Mouse (Mus musculus) liver, embryonic 13.5 days (tissue): ENCODE measurements around the gene Gpx8. TPM values are rescaled to one million over a fixed set of nuclear protein-coding genes. Genes with fewer than 3 reads are reported as not detected.

ENCODE experiments used
- ATAC-seq: fragments of 200-750 bp; cut with Nextera tagmentation; 2 replicates; pipeline ENCODE4 v1.8.0; 2017; ENCODE audit warnings: low read depth, mild to moderate bottlenecking, moderate number of reproducible peaks, moderate library complexity
- DNase-seq: peaks from one replicate; pipeline ENCODE4 v3.0.0; 2022
- H3K27ac ChIP-seq: fragments of 300-500 bp; sonication (generic); 2 replicates; pipeline ENCODE4 v1.5.1; 2015; ENCODE audit warnings: moderate library complexity, mild to moderate bottlenecking, inconsistent platforms
- H3K27me3 ChIP-seq: fragments of 300-500 bp; sonication (generic); 2 replicates; pipeline ENCODE4 v1.6.1; 2015; ENCODE audit warnings: mild to moderate bottlenecking, inconsistent platforms
- H3K36me3 ChIP-seq: fragments of 300-500 bp; sonication (generic); 2 replicates; pipeline ENCODE4 v1.6.1; 2015; ENCODE audit warnings: mild to moderate bottlenecking, inconsistent platforms
- H3K4me1 ChIP-seq: fragments of 300-500 bp; sonication (generic); replicated peaks from 2 replicates; pipeline ENCODE4 v1.6.1; 2015; ENCODE audit warnings: inconsistent platforms
- H3K4me2 ChIP-seq: fragments of 300-500 bp; sonication (generic); 2 replicates; pipeline ENCODE4 v1.6.1; 2015; ENCODE audit warnings: inconsistent platforms, mild to moderate bottlenecking, moderate library complexity
- H3K4me3 ChIP-seq: fragments of 300-500 bp; sonication (generic); replicated peaks from 2 replicates; pipeline ENCODE4 v1.5.1; 2015; ENCODE audit warnings: mild to moderate bottlenecking, inconsistent platforms
- H3K9ac ChIP-seq: fragments of 300-500 bp; sonication (generic); 2 replicates; pipeline ENCODE4 v1.6.1; 2015; ENCODE audit warnings: mild to moderate bottlenecking, inconsistent platforms
- H3K9me3 ChIP-seq: fragments of 300-500 bp; sonication (generic); replicated peaks from 2 replicates; pipeline ENCODE4 v1.6.1; 2016; ENCODE audit warnings: inconsistent platforms
- WGBS: fragments of 180-500 bp; shearing (Covaris S2); methylation state at CpG from one replicate; pipeline ENCODE4 v1.1.7; 2015; ENCODE audit not compliant: insufficient replicate concordance; 5-methylcytosine and 5-hydroxymethylcytosine counted together
- polyA plus RNA-seq: library from polyadenylated mRNA; unstranded; fragments of >200 nt; fragmentation: Nextera tagmentation; extraction: Ambion mirVana; gene quantifications from 2 replicates; pipeline ENCODE4 v1.2.1, GENCODE M21; 2015

Gpx8 gene
- polyA plus RNA-seq: 10.0 and 12.2 TPM in 2 replicates

GRCm38 (mm10) chr13:113046211-113046883, at the start of gene Gpx8:
TSS of gene Gpx8 (minus strand) at chr13:113046410.
- H3K4me3 ChIP-seq: peak within 1 kb of the TSS; percentile 16
- DNase-seq (no peak), ATAC-seq (no peak)
- WGBS: 6% methylated on average over 21 of the region's 21 CpGs
- H3K27ac ChIP-seq: no peak within 1 kb of the TSS
- H3K4me1 ChIP-seq: no peaks in the 10 kb centered on the region
- no peaks in the 10 kb centered on the region for H3K36me3 ChIP-seq
- no peaks in the 10 kb centered on the region for H3K9me3 ChIP-seq
- H3K9ac ChIP-seq: 0 out of 2 replicates have a peak within 1 kb of the TSS, but pooled peaks have one; percentile 23
- peak within 1 kb of the TSS; percentile 46 for H3K4me2 ChIP-seq
- H3K27me3 ChIP-seq: peaks cover 14% of the 10 kb centered on the region

- H3K36me3 ChIP-seq: no peaks in the 10 kb centered on the region
- no peaks in the 10 kb centered on the region for H3K9me3 ChIP-seq
- H3K9ac ChIP-seq: no peak overlapping the region
- no peak overlapping the region for H3K4me3 ChIP-seq
- no peak overlapping the region for H3K27ac ChIP-seq
- H3K4me2 ChIP-seq: no peak overlapping the region
- H3K27me3 ChIP-seq: no peaks in the 10 kb centered on the region
- DNase-seq (no peak), ATAC-seq (no peak)
- WGBS: 50% methylated on average over 1 of the region's 1 CpGs
- H3K4me1 ChIP-seq: no peaks in the 10 kb centered on the region
Measured at GRCm38 (mm10) chr13:113094618-113095017, 48.4 kb upstream of the Gpx8 start.

DNA sequence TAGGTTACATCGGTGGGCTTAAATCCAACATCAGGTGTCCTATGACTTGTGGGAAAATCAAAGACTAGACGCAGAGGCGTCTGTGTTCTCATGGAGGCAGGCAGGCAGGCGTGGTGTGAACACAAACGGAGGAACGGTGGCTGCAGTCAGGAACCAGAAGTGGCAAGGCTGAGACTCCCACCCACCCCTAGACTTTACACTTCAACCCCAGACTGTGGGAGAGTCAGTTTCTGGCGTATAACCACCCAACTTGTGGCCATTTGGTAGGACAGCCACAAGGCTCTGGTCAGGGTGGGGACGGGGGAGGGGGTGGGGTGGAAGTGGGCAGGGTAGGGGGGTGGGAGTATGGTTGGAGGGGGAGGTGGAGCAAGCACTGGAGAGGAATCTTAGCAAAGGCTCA, 44.3 kb upstream of the Gpx8 start:
- ATAC-seq: no peak
- Histone ChIP-seq H3K4me2 (no peak overlapping the region), H3K27me3 (no peaks in the 10 kb centered on the region), H3K36me3 (no peaks in the 10 kb centered on the region), H3K4me1 (no peaks in the 10 kb centered on the region), H3K4me3 (no peak overlapping the region), H3K9ac (no peak overlapping the region), H3K9me3 (no peaks in the 10 kb centered on the region), H3K27ac (no peak overlapping the region)
- 63% methylated on average over 8 of the region's 8 CpGs for WGBS
- no peak for DNase-seq

GRCm38 (mm10) chr13:113087226-113088017, 41.2 kb upstream of the Gpx8 start:
- no peak for ATAC-seq
- no peak overlapping the region for H3K4me3 ChIP-seq
- H3K27me3 ChIP-seq: no peaks in the 10 kb centered on the region
- H3K27ac ChIP-seq: no peak overlapping the region
- H3K9ac ChIP-seq: no peak overlapping the region
- no peaks in the 10 kb centered on the region for H3K9me3 ChIP-seq
- 57% methylated on average over 13 of the region's 13 CpGs for WGBS
- H3K36me3 ChIP-seq: no peaks in the 10 kb centered on the region
- DNase-seq: no peak
- H3K4me1 ChIP-seq: peaks cover 8% of the 10 kb centered on the region
- H3K4me2 ChIP-seq: no peak overlapping the region

- ATAC-seq: peak; percentile 50
Measured at GRCm38 (mm10) chr13:113084732-113085131, 38.5 kb upstream of the Gpx8 start.

GRCm38 (mm10) chr13:113082101-113082500, 35.9 kb upstream of the Gpx8 start:
- Histone ChIP-seq H3K4me3 (no peak overlapping the region), H3K27ac (no peak overlapping the region), H3K4me1 (peaks cover 8% of the 10 kb centered on the region), H3K36me3 (no peaks in the 10 kb centered on the region), H3K4me2 (no peak overlapping the region), H3K9me3 (no peaks in the 10 kb centered on the region), H3K27me3 (no peaks in the 10 kb centered on the region), H3K9ac (no peak overlapping the region)
- DNase-seq (no peak), ATAC-seq (no peak)
- WGBS: 49% methylated on average over 1 of the region's 1 CpGs

More at GRCm38 (mm10) chr13:113084732-113085131, 38.5 kb upstream of the Gpx8 start:
- no peak overlapping the region for H3K27ac ChIP-seq
- no peak overlapping the region for H3K4me3 ChIP-seq
- no peaks in the 10 kb centered on the region for H3K9me3 ChIP-seq
- no peak overlapping the region for H3K9ac ChIP-seq
- H3K4me2 ChIP-seq: no peak overlapping the region
- DNase-seq: no peak
- no peaks in the 10 kb centered on the region for H3K36me3 ChIP-seq
- H3K4me1 ChIP-seq: peaks cover 8% of the 10 kb centered on the region
- no peaks in the 10 kb centered on the region for H3K27me3 ChIP-seq
- 15% methylated on average over 5 of the region's 5 CpGs for WGBS

DNA sequence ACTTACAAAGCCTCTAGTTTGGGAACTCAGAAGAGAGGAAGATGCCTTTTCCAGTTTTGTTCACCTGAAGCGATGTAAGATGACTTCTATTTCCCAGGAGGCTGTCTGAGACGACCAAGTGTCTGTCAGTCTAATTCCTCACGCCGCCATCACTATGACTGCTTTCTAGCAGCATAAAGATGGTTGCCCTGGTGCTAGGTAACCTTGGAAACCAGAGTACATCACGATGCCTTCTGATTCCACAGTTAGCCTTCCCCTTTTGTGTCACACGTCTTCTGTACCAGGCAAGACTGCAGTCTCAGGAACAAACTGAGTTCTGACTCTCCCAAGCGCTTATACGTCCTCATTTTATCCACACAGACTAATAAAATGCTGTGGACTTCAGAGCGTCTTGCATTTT, 32.8 kb upstream of the Gpx8 start:
- no peaks in the 10 kb centered on the region for H3K27me3 ChIP-seq
- H3K9ac ChIP-seq: no peak overlapping the region
- WGBS: 72% methylated on average over 9 of the region's 9 CpGs
- DNase-seq: no peak
- no peak overlapping the region for H3K4me3 ChIP-seq
- no peak overlapping the region for H3K27ac ChIP-seq
- H3K9me3 ChIP-seq: no peaks in the 10 kb centered on the region
- ATAC-seq: no peak
- H3K4me2 ChIP-seq: no peak overlapping the region
- no peaks in the 10 kb centered on the region for H3K4me1 ChIP-seq
- H3K36me3 ChIP-seq: no peaks in the 10 kb centered on the region

GRCm38 (mm10) chr13:113064542-113064941, 18.3 kb upstream of the Gpx8 start:
- Histone ChIP-seq H3K27ac (no peak overlapping the region), H3K9ac (no peak overlapping the region), H3K4me2 (no peak overlapping the region), H3K36me3 (no peaks in the 10 kb centered on the region), H3K4me1 (no peaks in the 10 kb centered on the region), H3K4me3 (no peak overlapping the region), H3K27me3 (no peaks in the 10 kb centered on the region), H3K9me3 (no peaks in the 10 kb centered on the region)
- WGBS: 77% methylated on average over 9 of the region's 9 CpGs
- DNase-seq (no peak), ATAC-seq (no peak)

GRCm38 (mm10) chr13:113061746-113062145, 15.5 kb upstream of the Gpx8 start:
- Histone ChIP-seq H3K4me2 (no peak overlapping the region), H3K27ac (no peak overlapping the region), H3K4me3 (no peak overlapping the region), H3K9ac (no peak overlapping the region), H3K27me3 (no peaks in the 10 kb centered on the region), H3K9me3 (0 out of 2 replicates have a peak, but pooled peaks cover 3% of the 10 kb centered on the region), H3K36me3 (no peaks in the 10 kb centered on the region), H3K4me1 (no peaks in the 10 kb centered on the region)
- no peak for DNase-seq
- ATAC-seq: no peak
- 74% methylated on average over 6 of the region's 6 CpGs for WGBS

GRCm38 (mm10) chr13:113055826-113056225, 9.6 kb upstream of the Gpx8 start:
- no peak for DNase-seq
- H3K4me3 ChIP-seq: no peak overlapping the region
- ATAC-seq: no peak
- 50% methylated on average over 8 of the region's 8 CpGs for WGBS
- 0 out of 2 replicates have a peak, but pooled peaks cover 7% of the 10 kb centered on the region for H3K9me3 ChIP-seq
- no peak overlapping the region for H3K9ac ChIP-seq
- no peaks in the 10 kb centered on the region for H3K4me1 ChIP-seq
- H3K4me2 ChIP-seq: no peak overlapping the region
- no peak overlapping the region for H3K27ac ChIP-seq
- no peaks in the 10 kb centered on the region for H3K36me3 ChIP-seq
- no peaks in the 10 kb centered on the region for H3K27me3 ChIP-seq

- 50% methylated on average over 8 of the region's 8 CpGs for WGBS
- no peak for ATAC-seq
Measured at GRCm38 (mm10) chr13:113054230-113054629, 8.0 kb upstream of the Gpx8 start.

More at GRCm38 (mm10) chr13:113054230-113054629, 8.0 kb upstream of the Gpx8 start:
- no peaks in the 10 kb centered on the region for H3K4me1 ChIP-seq
- no peaks in the 10 kb centered on the region for H3K36me3 ChIP-seq
- no peak overlapping the region for H3K4me2 ChIP-seq
- no peak overlapping the region for H3K27ac ChIP-seq
- no peak overlapping the region for H3K4me3 ChIP-seq
- H3K9ac ChIP-seq: no peak overlapping the region
- no peak for DNase-seq
- H3K9me3 ChIP-seq: 0 out of 2 replicates have a peak, but pooled peaks cover 7% of the 10 kb centered on the region
- no peaks in the 10 kb centered on the region for H3K27me3 ChIP-seq
